Mouse (Mus musculus) C2C12 (cell line): ENCODE measurements around the gene Bpifa5.

Experiments
- CTCF ChIP-seq: IDR thresholded peaks from one replicate; pipeline ENCODE4 v1.5.1; 2011; ENCODE audit not compliant: control insufficient read depth, insufficient read depth, insufficient read length
- MAX ChIP-seq: IDR thresholded peaks from one replicate; pipeline ENCODE4 v1.6.1; 2011; ENCODE audit warnings: mild to moderate bottlenecking, control low read depth
- MYOG ChIP-seq: IDR thresholded peaks from one replicate; pipeline ENCODE4 v1.6.1; 2011; ENCODE audit not compliant: control insufficient read depth, insufficient read length; ENCODE audit errors: extremely low read depth

GRCm38 (mm10) chr2:154147496-154147895 lies 14.9 kb upstream of the Bpifa5 start:
- no peak for TF ChIP-seq CTCF
- no peak for TF ChIP-seq MAX
- TF ChIP-seq MYOG: no peak
